Mouse (Mus musculus) hindbrain, embryonic 16.5 days (tissue): ENCODE results near the gene Ntf5. TPM values are rescaled to one million over a fixed set of nuclear protein-coding genes. Genes with fewer than 3 reads are reported as not detected.

Experiments
- ATAC-seq: fragments of 200-750 bp; cut with Nextera tagmentation; 2 replicates; pipeline ENCODE4 v1.8.0; 2017; ENCODE audit warnings: moderate TSS enrichment, moderate library complexity
- H3K27ac ChIP-seq: fragments of 300-500 bp; sonication (generic); 2 replicates; pipeline ENCODE4 v1.5.1; 2014; ENCODE audit warnings: low read depth, mild to moderate bottlenecking, control low read depth, low read length, moderate library complexity
- H3K27me3 ChIP-seq: fragments of 300-500 bp; sonication (generic); replicated peaks from 2 replicates; pipeline ENCODE4 v1.6.1; 2014; ENCODE audit warnings: low read length; ENCODE audit not compliant: control insufficient read depth, insufficient read depth
- H3K36me3 ChIP-seq: fragments of 300-500 bp; sonication (generic); 2 replicates; pipeline ENCODE4 v1.6.1; 2014; ENCODE audit warnings: mild to moderate bottlenecking, low read length, moderate library complexity, mixed read lengths; ENCODE audit not compliant: control insufficient read depth, insufficient read depth
- H3K4me1 ChIP-seq: fragments of 300-500 bp; sonication (generic); 2 replicates; pipeline ENCODE4 v1.6.1; 2014; ENCODE audit warnings: low read depth, low read length; ENCODE audit not compliant: control insufficient read depth, insufficient read depth
- H3K4me2 ChIP-seq: fragments of 300-500 bp; sonication (generic); 2 replicates; pipeline ENCODE4 v1.6.1; 2014; ENCODE audit warnings: mild to moderate bottlenecking, low read length, control low read depth, moderate library complexity
- H3K4me3 ChIP-seq: fragments of 300-500 bp; sonication (generic); 2 replicates; pipeline ENCODE4 v1.5.1; 2014; ENCODE audit warnings: mild to moderate bottlenecking, low read length, control low read depth, moderate library complexity
- H3K9ac ChIP-seq: fragments of 300-500 bp; sonication (generic); 2 replicates; pipeline ENCODE4 v1.6.1; 2014; ENCODE audit warnings: low read depth, mild to moderate bottlenecking, control low read depth, low read length, moderate library complexity
- H3K9me3 ChIP-seq: fragments of 300-500 bp; sonication (generic); 2 replicates; pipeline ENCODE4 v1.6.1; 2014; ENCODE audit warnings: mild to moderate bottlenecking, low read length, moderate library complexity; ENCODE audit not compliant: control insufficient read depth
- WGBS: fragments of 180-500 bp; shearing (Covaris S2); extraction: QIAGEN DNeasy Blood & Tissue Kit; methylation state at CpG from one replicate; pipeline ENCODE4 v1.1.7; 2014; 5-methylcytosine and 5-hydroxymethylcytosine counted together
- polyA plus RNA-seq: library from polyadenylated mRNA; unstranded; fragments of >200 nt; fragmentation: Nextera tagmentation; extraction: Ambion mirVana; gene quantifications from 2 replicates; pipeline ENCODE4 v1.2.1, GENCODE M21; 2015

Ntf5 gene
- polyA plus RNA-seq, 1 experiment from 2014 or later = 0.15 TPM

GRCm38 (mm10) chr7:45443526-45444420 is 30.3 kb downstream of the Ntf5 start:
- H3K9ac ChIP-seq = no peak overlapping the region

GRCm38 (mm10) chr7:45446589-45446988 is 33.1 kb downstream of the Ntf5 start:
- Histone ChIP-seq H3K9ac (no peak overlapping the region), H3K27ac (no peak overlapping the region), H3K9me3 (no peaks in the 10 kb centered on the region), H3K4me1 (no peaks in the 10 kb centered on the region), H3K27me3 (no peaks in the 10 kb centered on the region), H3K4me3 (no peak overlapping the region), H3K4me2 (no peak overlapping the region), H3K36me3 (peaks cover 16% of the 10 kb centered on the region)
- ATAC-seq = no peak

More at GRCm38 (mm10) chr7:45443526-45444420, 30.3 kb downstream of the Ntf5 start:
- Histone ChIP-seq H3K4me2 (no peak overlapping the region), H3K27ac (no peak overlapping the region), H3K9me3 (no peaks in the 10 kb centered on the region), H3K27me3 (no peaks in the 10 kb centered on the region), H3K36me3 (peaks cover 27% of the 10 kb centered on the region), H3K4me1 (no peaks in the 10 kb centered on the region), H3K4me3 (no peak overlapping the region)
- 91% methylated on average over 22 of the region's 22 CpGs for WGBS
- ATAC-seq = no peak

GRCm38 (mm10) chr7:45447325-45447990 is 34.0 kb downstream of the Ntf5 start:
- no peaks in the 10 kb centered on the region for H3K27me3 ChIP-seq
- H3K4me1 ChIP-seq = no peaks in the 10 kb centered on the region
- no peak overlapping the region for H3K27ac ChIP-seq
- no peak for ATAC-seq
- 46% methylated on average over 11 of the region's 11 CpGs for WGBS
- no peak overlapping the region for H3K4me2 ChIP-seq
- no peak overlapping the region for H3K4me3 ChIP-seq
- peaks cover 17% of the 10 kb centered on the region for H3K36me3 ChIP-seq
- H3K9ac ChIP-seq = no peak overlapping the region
- H3K9me3 ChIP-seq = no peaks in the 10 kb centered on the region

- no peaks in the 10 kb centered on the region for H3K27me3 ChIP-seq
- H3K27ac ChIP-seq = no peak overlapping the region
- H3K4me3 ChIP-seq = no peak overlapping the region
- no peaks in the 10 kb centered on the region for H3K4me1 ChIP-seq
- H3K9me3 ChIP-seq = no peaks in the 10 kb centered on the region
- 100% methylated on average over 1 of the region's 1 CpGs for whole genome bisulfite sequencing
- no peak overlapping the region for H3K9ac ChIP-seq
- H3K4me2 ChIP-seq = no peak overlapping the region
- ATAC-seq = no peak
- H3K36me3 ChIP-seq = peaks cover 14% of the 10 kb centered on the region
Measured at GRCm38 (mm10) chr7:45449974-45450373, 36.5 kb downstream of the Ntf5 start.

- Histone ChIP-seq H3K36me3 (peaks cover 15% of the 10 kb centered on the region), H3K9ac (peak overlapping the region; percentile 20; the same call in 1 of the 2 replicates), H3K27ac (no peak overlapping the region), H3K4me3 (no peak overlapping the region), H3K4me1 (peaks cover 4% of the 10 kb centered on the region), H3K27me3 (no peaks in the 10 kb centered on the region), H3K9me3 (no peaks in the 10 kb centered on the region), H3K4me2 (no peak overlapping the region)
- 55% methylated on average over 23 of the region's 23 CpGs for WGBS
- ATAC-seq = peak; percentile 72
Measured at GRCm38 (mm10) chr7:45451344-45451982, 38.0 kb downstream of the Ntf5 start.

GRCm38 (mm10) chr7:45454971-45455370 is 41.5 kb downstream of the Ntf5 start:
- Histone ChIP-seq H3K36me3 (peaks cover 15% of the 10 kb centered on the region), H3K9ac (no peak overlapping the region), H3K4me1 (peaks cover 22% of the 10 kb centered on the region), H3K27ac (no peak overlapping the region), H3K27me3 (no peaks in the 10 kb centered on the region), H3K4me3 (no peak overlapping the region), H3K4me2 (no peak overlapping the region), H3K9me3 (no peaks in the 10 kb centered on the region)
- 88% methylated on average over 15 of the region's 15 CpGs for WGBS
- ATAC-seq = no peak

- Histone ChIP-seq H3K4me3 (no peak overlapping the region), H3K27me3 (no peaks in the 10 kb centered on the region), H3K4me1 (peaks cover 33% of the 10 kb centered on the region), H3K27ac (no peak overlapping the region), H3K9me3 (no peaks in the 10 kb centered on the region), H3K9ac (no peak overlapping the region; the same call in 1 of the 2 replicates), H3K4me2 (no peak overlapping the region), H3K36me3 (peaks cover 15% of the 10 kb centered on the region)
- 78% methylated on average over 13 of the region's 13 CpGs for WGBS
- ATAC-seq = no peak
Measured at GRCm38 (mm10) chr7:45455932-45456696, 42.6 kb downstream of the Ntf5 start.

GRCm38 (mm10) chr7:45456721-45457203 is 43.3 kb downstream of the Ntf5 start:
- WGBS = 51% methylated on average over 9 of the region's 9 CpGs
- peak overlapping the region; percentile 90 for H3K4me2 ChIP-seq
- H3K4me3 ChIP-seq = peak overlapping the region; percentile 60; the same call in 1 of the 2 replicates
- H3K4me1 ChIP-seq = peaks cover 33% of the 10 kb centered on the region
- peaks cover 16% of the 10 kb centered on the region for H3K36me3 ChIP-seq
- peak overlapping the region; percentile 25 for H3K9ac ChIP-seq
- no peak for ATAC-seq
- H3K27ac ChIP-seq = peak overlapping the region; percentile 40; the same call in 1 of the 2 replicates
- no peaks in the 10 kb centered on the region for H3K9me3 ChIP-seq
- no peaks in the 10 kb centered on the region for H3K27me3 ChIP-seq
